Mouse (Mus musculus) ES-Bruce4 (cell line): ENCODE results near the gene Tyw5.

ENCODE experiments used
- CTCF ChIP-seq: IDR thresholded peaks from one replicate; pipeline ENCODE4 v1.8.1; 2011; ENCODE audit warnings: low read depth, low read length
- EP300 ChIP-seq: IDR thresholded peaks from 2 replicates; pipeline ENCODE4 v1.6.1; 2011; ENCODE audit warnings: low read depth, low read length; ENCODE audit not compliant: insufficient read depth
- POLR2A ChIP-seq: IDR thresholded peaks from one replicate; pipeline ENCODE4 v1.8.1; 2011; ENCODE audit warnings: low read length; ENCODE audit not compliant: insufficient read depth

DNA sequence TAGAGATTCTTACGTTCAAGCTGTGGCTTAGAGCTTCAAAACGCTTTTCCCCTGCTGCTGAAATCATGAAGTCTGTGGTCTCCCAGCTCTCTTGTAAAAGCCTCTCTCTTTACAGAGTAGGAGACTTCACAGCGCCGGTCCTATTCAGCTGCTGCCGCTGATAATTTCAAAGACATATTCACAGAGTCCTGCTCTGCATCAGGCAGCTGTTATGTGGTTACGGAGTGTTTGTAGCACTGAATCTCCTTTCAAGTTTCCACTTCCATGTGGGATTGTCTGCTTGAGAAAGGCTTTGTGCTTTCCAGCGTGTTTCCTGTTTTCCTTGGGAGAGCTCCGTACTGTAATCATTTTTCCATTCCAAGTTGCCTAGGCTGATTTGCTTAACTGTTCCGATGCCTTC lies 30.1 kb upstream of the Tyw5 start:
- TF ChIP-seq CTCF: no peak
- no peak for TF ChIP-seq POLR2A
- no peak for TF ChIP-seq EP300
